Mouse (Mus musculus) lung, embryonic 15.5 days (tissue): ENCODE data around the gene Nfe2l3. TPM values are rescaled to one million over a fixed set of nuclear protein-coding genes. Genes with fewer than 3 reads are reported as not detected.

Source experiments
- ATAC-seq: fragments of 200-750 bp; cut with Nextera tagmentation; 2 replicates; pipeline ENCODE4 v1.8.0; 2017; ENCODE audit warnings: moderate number of reproducible peaks, borderline replicate concordance; ENCODE audit not compliant: low FRiP score, low TSS enrichment; ENCODE audit errors: extremely low read depth
- H3K27ac ChIP-seq: fragments of 300-500 bp; sonication (generic); 2 replicates; pipeline ENCODE4 v1.5.1; 2015; ENCODE audit warnings: moderate library complexity, mild to moderate bottlenecking, inconsistent platforms
- H3K27me3 ChIP-seq: fragments of 300-500 bp; sonication (generic); 2 replicates; pipeline ENCODE4 v1.6.1; 2015; ENCODE audit warnings: inconsistent platforms
- H3K36me3 ChIP-seq: fragments of 300-500 bp; sonication (generic); 2 replicates; pipeline ENCODE4 v1.6.1; 2015; ENCODE audit warnings: inconsistent platforms
- H3K4me1 ChIP-seq: fragments of 300-500 bp; sonication (generic); 2 replicates; pipeline ENCODE4 v1.6.1; 2015; ENCODE audit warnings: inconsistent platforms
- H3K4me2 ChIP-seq: fragments of 300-500 bp; sonication (generic); 2 replicates; pipeline ENCODE4 v1.6.1; 2015; ENCODE audit warnings: inconsistent platforms, mild to moderate bottlenecking, moderate library complexity
- H3K4me3 ChIP-seq: fragments of 300-500 bp; sonication (generic); 2 replicates; pipeline ENCODE4 v1.5.1; 2015; ENCODE audit warnings: mild to moderate bottlenecking, inconsistent platforms
- H3K9ac ChIP-seq: fragments of 300-500 bp; sonication (generic); 2 replicates; pipeline ENCODE4 v1.6.1; 2015; ENCODE audit warnings: inconsistent platforms
- H3K9me3 ChIP-seq: fragments of 300-500 bp; sonication (generic); 2 replicates; pipeline ENCODE4 v1.6.1; 2016; ENCODE audit warnings: inconsistent platforms
- WGBS: fragments of 180-500 bp; shearing (Covaris S2); methylation state at CpG from one replicate; pipeline ENCODE4 v1.1.7; 2015; 5-methylcytosine and 5-hydroxymethylcytosine counted together
- polyA plus RNA-seq: library from polyadenylated mRNA; unstranded; fragments of >200 nt; fragmentation: Nextera tagmentation; extraction: Ambion mirVana; gene quantifications from 2 replicates; pipeline ENCODE4 v1.2.1, GENCODE M21; 2015

Nfe2l3 gene
- polyA plus RNA-seq, 1 experiment from 2014 or later, result 3.4 TPM

DNA sequence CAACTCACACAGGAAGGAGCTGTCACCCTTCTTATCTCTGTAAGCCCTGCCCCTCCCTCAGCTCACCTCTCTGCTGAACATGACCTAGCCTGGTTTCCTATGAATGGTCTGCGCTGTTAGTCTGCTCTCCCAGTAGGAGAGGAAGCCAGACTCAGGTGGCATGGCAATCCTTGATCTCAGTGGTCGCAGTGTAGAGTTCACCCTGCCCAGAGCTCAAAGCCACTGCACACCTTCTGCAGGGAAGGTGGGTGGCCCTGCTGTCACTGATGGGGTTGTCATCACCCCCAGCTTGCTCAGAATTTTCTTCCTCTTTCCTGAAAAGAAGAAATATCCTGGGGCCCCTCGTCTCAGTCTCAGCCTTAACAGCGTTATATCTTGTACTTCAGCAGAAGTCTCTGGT, 28.0 kb upstream of the Nfe2l3 start:
- H3K4me3 ChIP-seq, result no peak overlapping the region
- H3K9me3 ChIP-seq, result no peaks in the 10 kb centered on the region
- WGBS, result 50% methylated on average over 4 of the region's 4 CpGs
- no peaks in the 10 kb centered on the region for H3K27me3 ChIP-seq
- ATAC-seq, result no peak
- no peaks in the 10 kb centered on the region for H3K36me3 ChIP-seq
- H3K9ac ChIP-seq, result no peak overlapping the region
- H3K4me2 ChIP-seq, result no peak overlapping the region
- H3K4me1 ChIP-seq, result peaks cover under 1% of the 10 kb centered on the region; the same call in 1 of the 2 replicates
- H3K27ac ChIP-seq, result no peak overlapping the region

DNA sequence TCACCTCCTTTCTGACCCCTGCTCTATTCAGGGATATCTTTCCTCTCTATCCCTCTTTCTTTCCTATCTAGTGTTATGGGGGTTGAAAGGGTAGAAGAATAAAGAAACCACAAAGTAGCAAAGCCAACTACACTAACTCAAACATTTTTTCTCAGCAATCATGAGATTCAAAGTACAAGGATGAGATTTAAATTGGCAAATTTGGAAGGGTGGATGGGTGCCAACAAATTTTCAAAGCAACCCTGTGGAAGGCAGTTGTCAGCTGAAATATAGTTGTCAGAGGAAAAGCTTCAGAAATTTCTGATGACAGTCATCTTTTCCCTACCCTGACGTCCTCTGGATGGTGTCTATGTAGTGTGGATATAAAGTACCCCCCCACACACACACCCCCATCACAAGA, 16.0 kb upstream of the Nfe2l3 start:
- no peak overlapping the region for H3K27ac ChIP-seq
- no peaks in the 10 kb centered on the region for H3K4me1 ChIP-seq
- WGBS, result 44% methylated on average over 1 of the region's 1 CpGs
- H3K36me3 ChIP-seq, result no peaks in the 10 kb centered on the region
- H3K27me3 ChIP-seq, result no peaks in the 10 kb centered on the region
- ATAC-seq, result no peak
- no peak overlapping the region for H3K4me2 ChIP-seq
- no peak overlapping the region for H3K4me3 ChIP-seq
- no peak overlapping the region for H3K9ac ChIP-seq
- no peaks in the 10 kb centered on the region for H3K9me3 ChIP-seq

DNA sequence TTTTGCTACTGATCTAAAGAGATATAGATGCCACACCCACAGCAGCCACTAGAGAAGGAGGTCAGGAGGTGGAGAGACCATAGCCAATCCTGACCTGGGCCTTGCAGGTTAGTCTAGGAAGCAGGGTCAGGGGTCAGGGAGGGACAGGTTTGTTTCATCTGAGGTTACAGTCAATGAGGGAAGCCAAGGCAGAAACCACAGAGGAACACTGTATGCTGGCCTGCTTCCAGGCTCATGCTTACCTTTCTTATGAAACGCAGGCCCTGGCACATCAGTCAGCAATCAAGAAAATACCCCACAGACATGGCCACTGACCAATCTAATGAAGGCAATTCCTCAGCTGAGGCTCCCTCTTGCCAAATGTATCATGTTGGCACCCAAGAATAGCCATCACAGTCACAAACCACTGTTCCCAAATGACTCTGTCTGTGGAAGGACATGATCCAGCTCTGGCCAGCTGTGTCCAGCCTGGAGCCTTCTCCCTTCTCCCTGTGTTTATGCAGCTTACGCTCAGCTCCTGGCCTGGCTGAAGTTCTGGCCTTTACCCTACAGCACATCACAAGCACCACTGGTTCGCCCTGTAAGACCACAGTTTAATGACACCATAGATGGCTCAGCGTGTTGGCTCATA, 15.0 kb upstream of the Nfe2l3 start:
- Histone ChIP-seq H3K4me3 (no peak overlapping the region), H3K36me3 (no peaks in the 10 kb centered on the region), H3K9ac (no peak overlapping the region), H3K27me3 (no peaks in the 10 kb centered on the region), H3K9me3 (no peaks in the 10 kb centered on the region), H3K4me2 (no peak overlapping the region), H3K4me1 (no peaks in the 10 kb centered on the region), H3K27ac (no peak overlapping the region)
- 84% methylated on average over 4 of the region's 4 CpGs for WGBS
- ATAC-seq, result no peak

DNA sequence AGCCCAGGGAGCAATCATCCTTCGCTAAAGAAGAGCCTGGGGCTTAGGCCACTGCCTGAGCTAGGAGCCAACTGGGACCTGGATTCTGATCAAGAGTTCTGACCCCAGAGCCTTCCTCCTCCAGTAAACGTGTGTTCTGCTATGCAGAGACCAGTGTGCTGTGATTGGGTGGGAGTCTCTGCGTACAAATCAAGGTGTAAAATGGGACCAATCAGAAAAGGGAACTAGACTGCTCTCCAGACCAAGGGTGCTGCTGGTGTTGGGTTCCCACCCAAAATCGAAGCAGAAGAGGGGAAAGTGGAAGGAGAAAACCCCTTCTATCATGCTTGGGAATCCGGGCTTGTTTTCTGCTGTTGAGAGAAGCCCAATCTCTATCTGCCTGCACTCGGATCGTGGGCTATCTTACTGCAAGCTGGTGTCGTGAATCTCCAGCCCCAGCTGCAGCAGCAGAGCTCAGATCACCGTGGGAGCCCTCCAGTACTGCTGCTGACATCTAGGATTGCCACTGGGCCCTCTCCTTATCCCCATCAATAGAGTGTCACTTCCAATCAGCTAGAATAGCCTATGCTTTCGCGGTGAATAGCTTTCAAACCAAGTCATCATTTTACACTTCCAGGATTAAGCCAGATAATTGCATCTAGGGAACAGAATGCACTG, 8.9 kb upstream of the Nfe2l3 start:
- 44% methylated on average over 11 of the region's 11 CpGs for WGBS
- Histone ChIP-seq H3K27me3 (no peaks in the 10 kb centered on the region), H3K27ac (no peak overlapping the region), H3K9me3 (no peaks in the 10 kb centered on the region), H3K36me3 (no peaks in the 10 kb centered on the region), H3K9ac (no peak overlapping the region), H3K4me1 (no peaks in the 10 kb centered on the region), H3K4me2 (no peak overlapping the region), H3K4me3 (no peak overlapping the region)
- no peak for ATAC-seq

DNA sequence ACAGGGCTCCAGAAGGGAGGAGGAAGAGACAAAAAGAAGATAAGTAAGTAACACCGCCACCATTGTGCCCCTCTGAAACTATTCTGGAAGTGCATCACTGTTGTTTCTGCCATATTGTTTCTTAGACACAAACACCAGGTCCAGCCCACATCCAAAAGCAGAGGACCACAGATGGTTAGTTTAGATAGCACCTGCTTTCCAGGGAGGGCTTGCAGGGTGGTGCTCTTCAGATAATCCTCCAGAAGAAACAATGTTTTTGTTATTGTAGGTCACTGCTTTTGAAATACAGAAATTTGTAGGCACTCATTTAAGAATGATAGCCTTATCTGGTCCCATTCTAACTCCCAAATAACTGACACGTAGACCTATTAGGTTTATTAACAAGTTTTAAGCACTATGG, 7.9 kb upstream of the Nfe2l3 start:
- Histone ChIP-seq H3K27ac (no peak overlapping the region), H3K9me3 (no peaks in the 10 kb centered on the region), H3K4me2 (no peak overlapping the region), H3K9ac (no peak overlapping the region), H3K4me3 (no peak overlapping the region), H3K4me1 (no peaks in the 10 kb centered on the region), H3K36me3 (no peaks in the 10 kb centered on the region), H3K27me3 (no peaks in the 10 kb centered on the region)
- 83% methylated on average over 2 of the region's 2 CpGs for WGBS
- ATAC-seq, result no peak

DNA sequence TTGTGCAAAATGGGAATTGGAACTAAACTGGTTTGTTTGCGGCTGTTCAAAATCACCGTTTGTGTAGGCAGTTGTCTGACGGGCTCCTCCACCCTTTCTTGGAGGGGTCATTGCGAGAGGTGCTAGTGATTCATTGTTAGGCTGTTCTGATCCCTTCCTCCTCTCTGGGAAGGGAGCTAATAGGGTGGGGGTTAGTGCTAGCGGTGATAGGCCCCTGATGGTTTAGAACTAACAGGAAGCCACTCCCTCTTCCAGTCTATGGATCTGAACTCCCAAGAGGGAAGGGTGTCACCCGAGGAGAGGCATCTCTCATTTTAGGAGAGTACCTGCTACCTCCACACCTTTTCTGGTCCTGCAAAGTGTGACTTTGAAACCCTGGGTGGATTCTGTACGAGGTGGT, 1.8 kb downstream of the Nfe2l3 start:
- no peak for ATAC-seq
- H3K4me1 ChIP-seq, result peaks cover 9% of the 10 kb centered on the region
- no peak overlapping the region for H3K9ac ChIP-seq
- H3K9me3 ChIP-seq, result no peaks in the 10 kb centered on the region
- WGBS, result 24% methylated on average over 7 of the region's 7 CpGs
- H3K4me3 ChIP-seq, result no peak overlapping the region
- H3K36me3 ChIP-seq, result no peaks in the 10 kb centered on the region
- no peak overlapping the region for H3K27ac ChIP-seq
- H3K4me2 ChIP-seq, result no peak overlapping the region
- peaks cover 50% of the 10 kb centered on the region for H3K27me3 ChIP-seq

DNA sequence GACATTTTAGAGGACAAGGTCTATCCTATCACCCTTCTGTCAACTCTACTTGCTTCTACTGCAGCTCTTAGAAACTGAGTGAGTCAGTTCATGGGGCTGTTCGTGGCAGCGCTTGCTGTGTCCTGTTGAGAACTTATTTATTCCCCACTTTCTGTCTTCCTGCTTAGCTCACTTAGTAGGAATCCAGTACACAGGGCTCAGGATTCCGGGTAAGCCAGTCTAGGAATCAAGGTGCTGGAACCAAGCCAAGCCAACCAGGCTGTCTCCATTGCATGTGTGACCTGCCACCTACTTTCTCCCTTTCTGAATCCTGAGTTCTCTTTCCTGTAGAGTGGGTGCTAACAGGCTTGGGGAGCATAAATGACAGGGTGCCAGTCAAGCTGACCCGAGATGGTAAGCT, 5.2 kb downstream of the Nfe2l3 start:
- Histone ChIP-seq H3K36me3 (no peaks in the 10 kb centered on the region), H3K27ac (no peak overlapping the region), H3K27me3 (peaks cover 33% of the 10 kb centered on the region), H3K9ac (no peak overlapping the region), H3K4me2 (no peak overlapping the region), H3K4me1 (peaks cover 8% of the 10 kb centered on the region), H3K4me3 (no peak overlapping the region), H3K9me3 (no peaks in the 10 kb centered on the region)
- 41% methylated on average over 4 of the region's 4 CpGs for WGBS
- no peak for ATAC-seq

DNA sequence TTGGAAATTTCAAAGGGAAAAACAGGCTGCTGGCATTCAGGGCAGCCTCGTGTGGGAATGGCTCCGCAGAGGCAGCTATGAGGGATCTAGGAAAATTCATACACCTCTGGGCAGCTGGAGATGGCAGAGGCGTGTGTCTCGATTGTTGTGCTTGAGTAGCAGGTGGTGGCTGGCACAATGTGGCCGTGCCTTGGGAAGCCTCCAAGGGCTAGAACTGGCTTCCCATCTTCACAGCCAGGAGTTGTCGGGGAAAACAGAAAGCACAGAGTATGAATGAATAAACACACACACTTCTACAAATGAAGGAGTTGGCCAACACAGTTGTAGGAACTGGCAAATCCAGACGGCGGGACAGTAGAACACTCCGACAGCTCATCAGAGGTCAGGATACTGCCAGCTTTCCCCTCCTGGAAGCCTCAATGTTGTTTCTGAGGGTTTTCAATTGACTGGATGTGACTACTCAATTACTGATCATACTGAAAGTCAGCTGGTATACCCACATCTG, 6.4 kb downstream of the Nfe2l3 start:
- Histone ChIP-seq H3K27me3 (peaks cover 21% of the 10 kb centered on the region), H3K27ac (no peak overlapping the region), H3K9me3 (no peaks in the 10 kb centered on the region), H3K4me2 (no peak overlapping the region), H3K4me3 (no peak overlapping the region), H3K9ac (no peak overlapping the region), H3K36me3 (no peaks in the 10 kb centered on the region), H3K4me1 (0 out of 2 replicates have a peak, but pooled peaks cover 3% of the 10 kb centered on the region)
- 75% methylated on average over 9 of the region's 9 CpGs for WGBS
- ATAC-seq, result no peak

DNA sequence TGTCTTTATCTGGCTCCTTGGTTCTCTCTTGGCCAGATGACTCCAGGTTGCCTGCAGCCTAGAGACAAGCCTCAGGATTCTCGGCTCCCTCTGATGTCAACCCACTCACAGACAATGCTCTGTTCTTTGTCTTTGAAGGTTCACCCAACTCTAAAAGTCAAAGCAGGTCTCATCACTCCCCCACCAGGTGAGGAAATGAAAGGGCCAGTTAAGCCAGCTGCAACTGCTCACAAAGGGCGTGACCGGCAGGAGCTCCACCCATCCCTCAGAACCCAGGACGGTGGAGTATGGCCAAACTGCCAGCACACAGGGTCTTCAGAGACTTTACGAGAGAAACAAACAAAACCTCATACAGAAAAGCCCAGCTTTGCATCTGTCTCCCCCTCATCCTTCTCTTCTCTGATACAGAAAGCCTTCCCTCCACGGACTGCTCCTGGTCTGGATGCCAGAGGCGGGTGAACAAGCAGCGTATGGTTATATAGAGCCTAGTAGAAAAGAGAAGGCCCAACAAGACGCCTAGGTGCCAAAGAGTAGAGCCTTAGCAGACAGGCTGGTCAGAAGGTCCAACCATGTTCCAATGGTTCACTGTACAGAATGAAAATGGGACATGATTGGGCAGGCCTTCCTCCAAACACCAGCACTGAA, 9.8 kb downstream of the Nfe2l3 start:
- H3K9ac ChIP-seq, result no peak overlapping the region
- no peaks in the 10 kb centered on the region for H3K9me3 ChIP-seq
- no peak overlapping the region for H3K4me2 ChIP-seq
- H3K4me3 ChIP-seq, result no peak overlapping the region
- H3K4me1 ChIP-seq, result 0 out of 2 replicates have a peak, but pooled peaks cover 3% of the 10 kb centered on the region
- no peaks in the 10 kb centered on the region for H3K36me3 ChIP-seq
- H3K27ac ChIP-seq, result no peak overlapping the region
- 57% methylated on average over 9 of the region's 9 CpGs for WGBS
- no peaks in the 10 kb centered on the region for H3K27me3 ChIP-seq
- ATAC-seq, result no peak

DNA sequence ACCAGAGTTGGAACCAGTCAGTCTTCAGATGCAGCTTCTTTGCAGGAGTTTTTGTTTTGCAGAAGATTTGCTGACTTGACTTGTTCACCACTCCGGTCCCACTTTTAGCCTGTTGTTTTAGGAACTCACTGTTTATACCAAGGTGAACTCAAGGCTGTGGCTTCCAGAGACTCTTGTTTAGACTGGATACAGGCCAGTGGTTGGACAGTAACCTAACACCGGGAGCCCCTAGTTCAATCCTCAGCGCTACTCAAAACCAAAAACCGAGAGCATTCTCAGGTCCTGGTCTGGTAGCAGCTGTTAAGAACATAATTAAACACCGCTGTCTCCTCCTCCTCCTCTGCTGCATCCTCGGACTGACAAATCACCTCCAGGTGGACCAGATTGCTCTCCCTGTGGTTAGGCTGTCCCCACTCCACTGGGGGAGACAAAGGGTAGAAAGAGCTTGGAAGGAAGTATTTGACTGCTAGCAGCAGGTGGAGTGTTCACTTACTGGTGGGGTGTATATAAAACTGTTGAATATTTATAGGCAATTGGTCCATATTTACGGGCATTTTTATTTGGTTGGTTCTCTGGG, 20.5 kb downstream of the Nfe2l3 start:
- no peaks in the 10 kb centered on the region for H3K9me3 ChIP-seq
- WGBS, result 47% methylated on average over 7 of the region's 7 CpGs
- H3K27ac ChIP-seq, result no peak overlapping the region
- H3K27me3 ChIP-seq, result no peaks in the 10 kb centered on the region
- H3K4me1 ChIP-seq, result no peaks in the 10 kb centered on the region
- H3K9ac ChIP-seq, result no peak overlapping the region
- H3K4me3 ChIP-seq, result no peak overlapping the region
- H3K4me2 ChIP-seq, result no peak overlapping the region
- peaks cover 5% of the 10 kb centered on the region; the same call in 1 of the 2 replicates for H3K36me3 ChIP-seq
- ATAC-seq, result no peak

DNA sequence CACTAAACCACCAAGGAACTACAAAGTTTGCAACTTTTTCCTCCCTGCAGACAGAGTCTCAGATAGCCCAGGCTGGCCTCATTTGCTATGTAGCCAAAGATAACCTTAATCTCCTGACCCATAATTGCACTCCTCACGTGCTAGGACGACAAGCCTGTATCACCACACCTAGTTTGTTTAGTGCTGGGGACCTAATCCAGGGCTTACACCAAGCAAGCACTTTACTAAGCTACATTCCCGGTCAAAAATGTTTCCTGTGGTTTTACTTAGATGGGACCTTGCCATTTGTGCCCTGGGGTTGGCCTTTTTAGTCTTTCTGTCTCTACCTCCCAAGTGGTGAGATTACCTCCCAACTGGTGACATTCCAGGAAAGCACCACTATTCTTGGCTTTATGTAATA, 22.5 kb downstream of the Nfe2l3 start:
- Histone ChIP-seq H3K4me2 (no peak overlapping the region), H3K4me3 (no peak overlapping the region), H3K9ac (no peak overlapping the region), H3K9me3 (no peaks in the 10 kb centered on the region), H3K36me3 (peaks cover 20% of the 10 kb centered on the region), H3K4me1 (no peaks in the 10 kb centered on the region), H3K27me3 (no peaks in the 10 kb centered on the region), H3K27ac (no peak overlapping the region)
- no peak for ATAC-seq
- WGBS, result 22% methylated on average over 3 of the region's 3 CpGs

DNA sequence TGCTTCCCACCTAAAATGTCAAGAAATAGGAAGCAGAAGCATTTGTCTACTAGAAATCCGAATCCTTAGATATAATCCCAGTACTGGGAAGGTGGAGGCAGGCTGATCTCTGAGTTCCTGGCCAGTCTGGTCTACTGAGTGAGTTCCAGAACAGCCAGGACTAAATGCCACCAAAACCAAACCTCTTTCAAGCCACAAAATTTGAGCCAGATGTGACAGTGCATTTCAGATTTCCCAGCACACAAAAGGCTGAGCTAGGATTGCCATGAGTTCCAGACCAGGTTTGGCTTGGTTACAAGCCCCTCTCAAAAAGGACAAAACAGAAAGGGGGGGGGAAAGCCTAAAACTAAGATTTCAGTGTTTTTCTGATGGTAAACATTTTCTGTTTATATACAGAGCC, 23.7 kb downstream of the Nfe2l3 start:
- Histone ChIP-seq H3K4me1 (no peaks in the 10 kb centered on the region), H3K9me3 (no peaks in the 10 kb centered on the region), H3K4me2 (no peak overlapping the region), H3K4me3 (no peak overlapping the region), H3K27me3 (no peaks in the 10 kb centered on the region), H3K36me3 (peaks cover 29% of the 10 kb centered on the region), H3K9ac (no peak overlapping the region), H3K27ac (no peak overlapping the region)
- no peak for ATAC-seq
- WGBS, result 78% methylated on average over 1 of the region's 1 CpGs
